Mouse (Mus musculus): Measurements from ENCODE around the gene Gm10100.

DNA sequence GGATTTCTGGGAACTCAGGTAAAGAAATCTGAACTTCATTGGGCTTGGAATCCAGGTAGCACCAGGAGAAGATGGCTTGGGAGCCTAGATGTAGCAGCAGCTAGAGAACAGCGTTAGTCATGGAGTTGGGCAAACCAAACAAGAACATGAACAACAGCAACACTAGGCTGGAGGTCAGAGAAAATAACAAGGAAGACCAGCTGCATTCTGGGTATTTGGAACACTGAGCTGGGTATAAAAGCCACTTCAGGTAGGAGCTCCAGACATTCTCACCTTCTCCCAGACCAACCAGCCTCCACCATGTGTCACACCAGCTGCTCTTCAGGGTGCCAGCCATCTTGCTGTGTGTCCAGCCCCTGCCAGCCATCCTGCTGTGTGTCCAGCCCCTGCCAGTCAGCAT is 20.0 kb upstream of the Gm10100 start, which contains the start of gene Gm10272:
- TF ChIP-seq CTCF (conservative IDR thresholded peaks at IDR 0.05; ENCODE audit: low read length): no peak
- no peak for TF ChIP-seq NANOG (IDR thresholded peaks at IDR 0.05; ENCODE audit: borderline replicate concordance, low read length)

Measured in E14TG2a.4 (cell line).